Mouse (Mus musculus) forebrain, embryonic 15.5 days (tissue): ENCODE measurements at regions not wholly inside any gene's neighbourhood (a gene's known extent, or its start where the extent isn't known, plus 50 kb on each side); places are given as distances from the start of the nearest gene placed in this dataset.

Experiments used
- ATAC-seq: fragments of 200-750 bp; cut with Nextera tagmentation; replicated peaks from 2 replicates; pipeline ENCODE4 v1.8.0; 2017; ENCODE audit warnings: mild to moderate bottlenecking, moderate TSS enrichment, moderate library complexity
- H3K27ac ChIP-seq: fragments of 300-500 bp; sonication (generic); replicated peaks from 2 replicates; pipeline ENCODE4 v1.5.1; 2015; ENCODE audit warnings: mild to moderate bottlenecking, inconsistent platforms
- H3K27me3 ChIP-seq: fragments of 300-500 bp; sonication (generic); 2 replicates; pipeline ENCODE4 v1.6.1; 2015; ENCODE audit warnings: inconsistent platforms
- H3K36me3 ChIP-seq: fragments of 300-500 bp; sonication (generic); 2 replicates; pipeline ENCODE4 v1.6.1; 2015; ENCODE audit warnings: mild to moderate bottlenecking, inconsistent platforms
- H3K4me1 ChIP-seq: fragments of 300-500 bp; sonication (generic); 2 replicates; pipeline ENCODE4 v1.6.1; 2015; ENCODE audit warnings: inconsistent platforms
- H3K4me2 ChIP-seq: fragments of 300-500 bp; sonication (generic); replicated peaks from 2 replicates; pipeline ENCODE4 v1.6.1; 2015; ENCODE audit warnings: mild to moderate bottlenecking, inconsistent platforms
- H3K4me3 ChIP-seq: fragments of 300-500 bp; sonication (generic); 2 replicates; pipeline ENCODE4 v1.5.1; 2015; ENCODE audit warnings: mild to moderate bottlenecking, inconsistent platforms
- H3K9ac ChIP-seq: fragments of 300-500 bp; sonication (generic); replicated peaks from 2 replicates; pipeline ENCODE4 v1.6.1; 2015; ENCODE audit warnings: mild to moderate bottlenecking, inconsistent platforms
- H3K9me3 ChIP-seq: fragments of 300-500 bp; sonication (generic); 2 replicates; pipeline ENCODE4 v1.6.1; 2016; ENCODE audit warnings: inconsistent platforms
- WGBS: fragments of 180-500 bp; shearing (Covaris S2); methylation state at CpG from one replicate; pipeline ENCODE4 v1.1.7; 2015; ENCODE audit warnings: mixed read lengths; 5-methylcytosine and 5-hydroxymethylcytosine counted together

DNA sequence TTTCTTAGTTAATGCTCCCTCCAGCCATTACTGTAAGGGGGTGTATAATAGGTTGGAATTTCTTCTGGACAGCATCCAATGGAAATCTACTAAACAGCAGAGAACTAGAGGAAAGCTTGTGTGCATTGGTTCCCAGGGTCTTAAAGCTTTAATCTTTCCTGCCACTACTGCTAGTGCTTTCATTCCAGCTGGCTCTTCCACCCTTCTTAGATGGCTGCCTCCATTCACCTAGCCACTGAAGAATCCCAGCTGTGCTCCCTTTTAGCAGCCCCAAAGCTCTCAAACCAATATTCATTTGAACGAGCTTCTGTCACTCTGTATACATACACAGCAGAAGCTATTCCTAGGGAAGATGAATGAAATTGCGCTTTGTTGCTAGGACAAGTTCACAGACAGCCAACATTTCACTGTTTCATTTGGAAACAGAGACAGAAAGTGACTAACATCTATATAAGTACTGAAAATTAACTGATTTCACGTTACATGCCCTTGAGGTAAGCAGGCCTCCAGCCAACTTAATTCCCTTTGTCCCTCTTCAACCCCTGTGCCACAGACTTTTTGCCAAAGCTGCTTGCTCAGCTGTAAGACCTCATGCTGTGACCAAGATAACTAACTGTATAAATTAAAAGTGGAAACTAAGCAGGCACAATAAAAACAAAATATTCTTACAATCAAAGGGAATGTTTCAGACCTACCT lies 388.3 kb downstream of the Gm1140 start:
- Histone ChIP-seq H3K27me3 (no peaks in the 10 kb centered on the region), H3K4me1 (no peaks in the 10 kb centered on the region), H3K9ac (no peak overlapping the region), H3K4me3 (no peak overlapping the region), H3K4me2 (no peak overlapping the region), H3K27ac (no peak overlapping the region), H3K9me3 (no peaks in the 10 kb centered on the region), H3K36me3 (no peaks in the 10 kb centered on the region)
- WGBS: 25% methylated on average over 3 of the region's 3 CpGs
- ATAC-seq: peak; percentile 91

DNA sequence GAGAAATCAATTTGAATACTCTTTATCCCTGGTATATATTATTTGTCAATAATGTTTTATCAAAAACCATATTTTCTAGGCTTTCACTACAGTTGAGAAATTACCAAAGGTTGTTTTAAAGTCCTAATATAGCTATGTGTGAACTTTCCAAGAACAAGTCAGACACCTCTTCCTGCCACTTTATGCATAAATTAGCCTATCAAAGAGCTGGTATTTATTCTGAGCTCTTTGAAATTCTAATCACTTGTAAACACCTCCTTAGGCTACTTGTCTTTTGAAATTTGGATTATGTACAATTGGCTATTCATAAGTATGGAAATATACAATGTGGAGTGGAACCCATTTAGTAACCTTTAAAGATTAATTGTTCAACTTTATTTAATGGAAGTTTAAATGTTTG lies 409.5 kb downstream of the Gm1140 start:
- Histone ChIP-seq H3K4me3 (no peak overlapping the region), H3K36me3 (no peaks in the 10 kb centered on the region), H3K9ac (no peak overlapping the region), H3K4me1 (no peaks in the 10 kb centered on the region), H3K27ac (no peak overlapping the region), H3K4me2 (no peak overlapping the region), H3K9me3 (no peaks in the 10 kb centered on the region), H3K27me3 (no peaks in the 10 kb centered on the region)
- 0 out of 2 replicates have a peak, but pooled peaks have one; percentile 38 for ATAC-seq

DNA sequence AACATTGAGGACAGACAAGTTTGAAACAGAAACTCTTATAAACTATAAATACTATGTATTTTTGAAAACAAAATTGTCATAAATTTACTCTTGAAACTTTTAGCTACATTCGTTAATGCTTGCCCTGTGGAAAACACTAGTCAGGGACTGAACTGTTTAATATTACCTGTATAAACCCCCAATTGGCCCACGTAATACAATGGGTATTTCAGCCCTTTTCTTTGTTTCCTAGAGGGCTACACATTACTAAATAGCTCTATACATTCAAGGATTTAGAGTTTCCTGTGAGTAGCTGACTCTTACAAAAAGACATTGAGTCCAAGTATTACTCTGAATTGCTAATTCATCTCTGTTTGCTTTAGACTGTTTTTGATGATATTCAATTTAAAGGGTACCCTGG lies 409.9 kb downstream of the Gm1140 start:
- 19% methylated on average over 2 of the region's 2 CpGs for WGBS
- Histone ChIP-seq H3K27ac (no peak overlapping the region), H3K9me3 (no peaks in the 10 kb centered on the region), H3K27me3 (no peaks in the 10 kb centered on the region), H3K9ac (no peak overlapping the region), H3K4me2 (no peak overlapping the region), H3K36me3 (no peaks in the 10 kb centered on the region), H3K4me1 (no peaks in the 10 kb centered on the region), H3K4me3 (no peak overlapping the region)
- ATAC-seq: no peak

- no peaks in the 10 kb centered on the region for H3K36me3 ChIP-seq
- H3K4me3 ChIP-seq: no peak overlapping the region
- no peaks in the 10 kb centered on the region for H3K9me3 ChIP-seq
- H3K9ac ChIP-seq: no peak overlapping the region
- H3K27me3 ChIP-seq: no peaks in the 10 kb centered on the region
- no peaks in the 10 kb centered on the region for H3K4me1 ChIP-seq
- ATAC-seq: peak; percentile 74; the same call in 1 of the 2 replicates
- no peak overlapping the region for H3K27ac ChIP-seq
- WGBS: 21% methylated on average over 1 of the region's 1 CpGs
- H3K4me2 ChIP-seq: no peak overlapping the region
Measured at GRCm38 (mm10) chrX:67282951-67283350, 410.4 kb downstream of the Gm1140 start.

GRCm38 (mm10) chrX:67238578-67239328 lies 454.6 kb downstream of the Gm1140 start:
- Histone ChIP-seq H3K4me1 (no peaks in the 10 kb centered on the region), H3K27ac (no peak overlapping the region), H3K4me3 (no peak overlapping the region), H3K27me3 (no peaks in the 10 kb centered on the region), H3K36me3 (no peaks in the 10 kb centered on the region), H3K9me3 (no peaks in the 10 kb centered on the region), H3K9ac (no peak overlapping the region), H3K4me2 (no peak overlapping the region)
- ATAC-seq: no peak
- WGBS: 74% methylated on average over 1 of the region's 1 CpGs

DNA sequence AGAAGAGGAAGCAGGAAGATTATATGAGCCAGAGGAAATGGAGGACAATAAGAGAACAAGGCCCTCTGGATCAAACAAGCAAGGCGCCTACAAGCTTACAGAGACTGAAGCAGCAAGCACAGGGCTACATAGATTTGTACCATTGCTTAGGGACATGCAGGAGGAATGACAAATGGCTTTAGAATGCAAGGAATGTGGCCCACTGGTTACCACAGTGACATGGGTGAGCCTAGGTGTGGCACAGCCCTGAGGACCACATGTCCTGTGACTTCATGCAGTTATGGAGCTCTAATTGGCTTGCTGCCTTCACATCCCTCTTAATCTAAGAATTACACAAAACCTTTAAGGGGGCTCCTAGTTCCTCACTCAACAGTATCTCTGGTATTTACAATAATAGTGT lies 483.1 kb downstream of the Gm1140 start:
- no peaks in the 10 kb centered on the region for H3K9me3 ChIP-seq
- ATAC-seq: no peak
- H3K27me3 ChIP-seq: no peaks in the 10 kb centered on the region
- no peak overlapping the region for H3K4me3 ChIP-seq
- H3K4me2 ChIP-seq: no peak overlapping the region
- no peak overlapping the region for H3K27ac ChIP-seq
- no peaks in the 10 kb centered on the region for H3K4me1 ChIP-seq
- WGBS: 100% methylated on average over 1 of the region's 1 CpGs
- H3K36me3 ChIP-seq: no peaks in the 10 kb centered on the region
- no peak overlapping the region for H3K9ac ChIP-seq
